Comparison of ENCODE assay signal across 18 mouse cellular contexts in the genomic region with DNA sequence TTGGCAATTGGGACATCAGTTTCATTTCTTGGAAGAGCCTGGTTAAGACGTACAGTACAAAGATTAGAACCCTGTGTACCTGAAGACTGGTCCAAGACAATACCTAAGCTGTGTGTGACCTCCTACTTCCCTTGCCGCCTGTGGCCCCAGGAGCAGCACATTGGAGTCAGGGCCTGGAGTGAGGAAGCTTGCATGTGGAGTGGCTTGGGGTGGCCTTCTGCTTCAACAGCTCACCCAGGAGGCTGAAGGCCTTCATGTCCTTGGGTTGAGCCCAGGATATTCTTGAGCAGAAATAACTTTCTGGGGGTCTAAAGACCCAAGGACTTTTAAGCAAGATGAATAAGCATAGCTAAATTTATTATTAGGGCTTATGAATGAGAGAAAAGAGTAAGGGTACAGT.
DNase-seq lines count a peak whose midpoint lies in the region; ATAC-seq lines count a peak whose summit lies in the region.
"Had no signal": no experiment of that assay in that cellular context is flagged by ENCODE, and none has a peak within 500 bp of the region (broad histone marks: within the 10 kb centered on the region; RNA-seq: fewer than 3 reads in every experiment).

No protein-coding gene starts in this region.

- H3K4me2 ChIP-seq in heart, embryonic 13.5 days = no peak overlapping the region
- no peak overlapping the region for H3K4me2 ChIP-seq in lung, embryonic 16.5 days (ENCODE audit: low read depth, low read length)
- H3K4me2 ChIP-seq in embryonic facial prominence, embryonic 15.5 days (replicated peaks) = no peak overlapping the region
- no peak overlapping the region for H3K4me2 ChIP-seq in stomach, embryonic 16.5 days (ENCODE audit: low read depth, low read length)
- H3K4me2 ChIP-seq: limb, embryonic 12.5 days; midbrain, embryonic 15.5 days had no signal

- no peak overlapping the region for H3K9ac ChIP-seq in heart, embryonic 13.5 days
- no peak overlapping the region for H3K9ac ChIP-seq in lung, embryonic 16.5 days (ENCODE audit: low read length)
- no peak overlapping the region for H3K9ac ChIP-seq in embryonic facial prominence, embryonic 15.5 days
- no peak overlapping the region for H3K9ac ChIP-seq in stomach, embryonic 16.5 days (ENCODE audit: low read length)
- H3K9ac ChIP-seq: limb, embryonic 12.5 days; liver, embryonic 14.5 days; midbrain, embryonic 15.5 days had no signal

- no peaks in the 10 kb centered on the region for H3K36me3 ChIP-seq in heart, embryonic 13.5 days
- no peaks in the 10 kb centered on the region for H3K36me3 ChIP-seq in lung, embryonic 16.5 days (ENCODE audit: control insufficient read depth, insufficient read depth, low read length)
- no peaks in the 10 kb centered on the region for H3K36me3 ChIP-seq in embryonic facial prominence, embryonic 15.5 days
- no peaks in the 10 kb centered on the region for H3K36me3 ChIP-seq in stomach, embryonic 16.5 days (ENCODE audit: control insufficient read depth, insufficient read depth, low read length)
- H3K36me3 ChIP-seq: limb, embryonic 12.5 days; midbrain, embryonic 15.5 days had no signal

- H3K27me3 ChIP-seq in heart, embryonic 13.5 days (replicated peaks) = no peaks in the 10 kb centered on the region
- H3K27me3 ChIP-seq in lung, embryonic 16.5 days (ENCODE audit: control insufficient read depth, insufficient read depth, low read depth, low read length) = no peaks in the 10 kb centered on the region
- H3K27me3 ChIP-seq in embryonic facial prominence, embryonic 15.5 days = no peaks in the 10 kb centered on the region
- H3K27me3 ChIP-seq in stomach, embryonic 16.5 days (ENCODE audit: control insufficient read depth, insufficient read depth, low read length) = no peaks in the 10 kb centered on the region
- H3K27me3 ChIP-seq: limb, embryonic 12.5 days; megakaryocyte, embryonic 14.5 days; midbrain, embryonic 15.5 days had no signal

- no peak for ATAC-seq in heart, embryonic 13.5 days (ENCODE audit: extremely low read depth, insufficient number of reproducible peaks, low FRiP score, low TSS enrichment)
- no peak for ATAC-seq in lung, embryonic 16.5 days (ENCODE audit: low read depth)
- no peak for ATAC-seq in embryonic facial prominence, embryonic 15.5 days (ENCODE audit: insufficient number of reproducible peaks, low FRiP score, low TSS enrichment, low read depth)
- no peak for ATAC-seq in stomach, embryonic 16.5 days (ENCODE audit: insufficient read depth, low FRiP score)
- ATAC-seq: forebrain, embryonic 16.5 days; hindbrain, embryonic 16.5 days; midbrain, embryonic 15.5 days had no signal

- H3K4me3 ChIP-seq in heart, embryonic 13.5 days = no peak overlapping the region
- no peak overlapping the region for H3K4me3 ChIP-seq in lung, embryonic 16.5 days (ENCODE audit: low read length)
- H3K4me3 ChIP-seq in embryonic facial prominence, embryonic 15.5 days (replicated peaks) = no peak overlapping the region
- H3K4me3 ChIP-seq in stomach, embryonic 16.5 days (replicated peaks; ENCODE audit: low read length) = no peak overlapping the region
- H3K4me3 ChIP-seq: left cerebral cortex, adult 2 months; limb, embryonic 12.5 days; megakaryocyte, embryonic 14.5 days; midbrain, embryonic 15.5 days; myocyte had no signal

- WGBS in heart, embryonic 13.5 days = 70% methylated on average over 2 of the region's 2 CpGs
- WGBS in lung, embryonic 16.5 days = 87% methylated on average over 2 of the region's 2 CpGs
- WGBS in embryonic facial prominence, embryonic 15.5 days = 88% methylated on average over 2 of the region's 2 CpGs
- 90% methylated on average over 2 of the region's 2 CpGs for WGBS in stomach, embryonic 16.5 days

- 0 out of 2 replicates have a peak overlapping the region, but pooled peaks have one; percentile 12 for H3K27ac ChIP-seq in heart, embryonic 13.5 days (replicated peaks)
- H3K27ac ChIP-seq in lung, embryonic 16.5 days (ENCODE audit: low read length) = peak overlapping the region; percentile 80
- peak overlapping the region; percentile 71 for H3K27ac ChIP-seq in embryonic facial prominence, embryonic 15.5 days (replicated peaks)
- peak overlapping the region; percentile 82 for H3K27ac ChIP-seq in stomach, embryonic 16.5 days (ENCODE audit: low read length)
- H3K27ac ChIP-seq: left cerebral cortex, adult 2 months; limb, embryonic 12.5 days; liver, embryonic 14.5 days; midbrain, embryonic 15.5 days had no signal

- H3K4me1 ChIP-seq in heart, embryonic 13.5 days = peaks cover 47% of the 10 kb centered on the region
- peaks cover 15% of the 10 kb centered on the region for H3K4me1 ChIP-seq in lung, embryonic 16.5 days (replicated peaks; ENCODE audit: control insufficient read depth, insufficient read depth, low read length)
- H3K4me1 ChIP-seq in embryonic facial prominence, embryonic 15.5 days = peaks cover 52% of the 10 kb centered on the region
- H3K4me1 ChIP-seq in stomach, embryonic 16.5 days (ENCODE audit: control insufficient read depth, insufficient read depth, low read length) = peaks cover 19% of the 10 kb centered on the region
- H3K4me1 ChIP-seq: midbrain, embryonic 15.5 days had no signal

- DNase-seq in heart, adult 9 months (ENCODE audit: low spot score in 2 of 2) = no peak
- no peak for DNase-seq in lung, adult 18-20 months
- no peak for DNase-seq in left cerebral cortex, adult 9 months (ENCODE audit: low spot score in 2 of 2)
- DNase-seq: cerebellum, adult 8-10 months; kidney, adult 8-10 months; kidney, postnatal 25 days had no signal

- no peaks in the 10 kb centered on the region for H3K9me3 ChIP-seq in heart, embryonic 13.5 days
- no peaks in the 10 kb centered on the region for H3K9me3 ChIP-seq in lung, embryonic 16.5 days (ENCODE audit: control insufficient read depth, low read length)
- no peaks in the 10 kb centered on the region for H3K9me3 ChIP-seq in embryonic facial prominence, embryonic 15.5 days (replicated peaks)
- no peaks in the 10 kb centered on the region for H3K9me3 ChIP-seq in stomach, embryonic 16.5 days (replicated peaks; ENCODE audit: control insufficient read depth, low read length)
- H3K9me3 ChIP-seq: limb, embryonic 12.5 days; megakaryocyte, embryonic 14.5 days; midbrain, embryonic 15.5 days had no signal

Comparison
In these comparisons a context has a peak if more than half of its experiments do, and no peak if none do; other contexts are left out.
1. H3K27ac ChIP-seq: peak in every context shown above with its lines; median percentile 82 in stomach, embryonic 16.5 days; 80 in lung, embryonic 16.5 days; 71 in embryonic facial prominence, embryonic 15.5 days; 12 in heart, embryonic 13.5 days.